Mouse (Mus musculus): ENCODE data around the gene Cxcl10.

Gene Cxcl10

GRCm38 (mm10) chr5:92321631-92322400 lies 26.9 kb downstream of the Cxcl10 start:
- no peak for DNase-seq (ENCODE audit: low spot score in 2 of 2)

GRCm38 (mm10) chr5:92318596-92318995 lies 30.1 kb downstream of the Cxcl10 start:
- no peak for DNase-seq (ENCODE audit: low spot score in 2 of 2)

- no peak for DNase-seq (ENCODE audit: low spot score in 2 of 2)
Measured at GRCm38 (mm10) chr5:92318119-92318518, 30.6 kb downstream of the Cxcl10 start.

- no peak for DNase-seq (ENCODE audit: low spot score in 2 of 2)
Measured at GRCm38 (mm10) chr5:92313776-92314175, 34.9 kb downstream of the Cxcl10 start.

GRCm38 (mm10) chr5:92312046-92312715 lies 36.5 kb downstream of the Cxcl10 start:
- DNase-seq (ENCODE audit: low spot score in 2 of 2), result peak; percentile 82 to 94

- DNase-seq (ENCODE audit: low spot score in 2 of 2), result peak; percentile 96 to 97
Measured at GRCm38 (mm10) chr5:92309681-92310511, 38.8 kb downstream of the Cxcl10 start, which contains the start of gene Sdad1. TSS of gene Sdad1 (minus strand) at chr5:92310479.

GRCm38 (mm10) chr5:92304291-92304690 lies 44.4 kb downstream of the Cxcl10 start:
- DNase-seq (ENCODE audit: low spot score in 2 of 2), result no peak

- no peak for DNase-seq (ENCODE audit: low spot score in 2 of 2)
Measured at GRCm38 (mm10) chr5:92302149-92302840, 46.4 kb downstream of the Cxcl10 start.
